Mouse (Mus musculus): ENCODE measurements at regions not wholly inside any gene's neighbourhood (a gene's known extent, or its start where the extent isn't known, plus 50 kb on each side); places are given as distances from the start of the nearest gene placed in this dataset.

DNA sequence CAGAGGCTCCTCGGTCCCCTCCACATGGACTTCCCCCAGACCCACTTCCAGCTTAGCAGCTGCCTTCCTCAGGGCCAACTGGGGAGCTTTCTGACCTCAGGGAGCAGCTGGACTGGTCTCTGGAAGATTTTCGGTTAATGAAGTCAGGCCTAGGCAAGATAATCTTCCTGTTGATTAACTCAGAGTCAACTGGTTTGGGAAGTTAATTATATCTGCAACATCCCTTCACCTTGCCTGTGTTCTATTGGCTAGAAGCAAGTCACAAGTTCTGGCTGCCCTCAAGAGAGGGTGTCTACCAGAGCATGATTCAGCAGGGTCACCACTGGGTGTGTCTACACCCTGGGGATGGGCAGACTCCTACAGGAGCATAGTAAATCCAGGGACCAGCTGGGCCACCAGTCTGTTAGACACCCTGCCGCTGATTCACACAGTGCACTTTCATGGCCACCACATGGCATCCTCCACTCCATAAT is 53.9 kb upstream of the Maml3 start:
- DNase-seq (ENCODE audit: low spot score in 2 of 2), result no peak

DNA sequence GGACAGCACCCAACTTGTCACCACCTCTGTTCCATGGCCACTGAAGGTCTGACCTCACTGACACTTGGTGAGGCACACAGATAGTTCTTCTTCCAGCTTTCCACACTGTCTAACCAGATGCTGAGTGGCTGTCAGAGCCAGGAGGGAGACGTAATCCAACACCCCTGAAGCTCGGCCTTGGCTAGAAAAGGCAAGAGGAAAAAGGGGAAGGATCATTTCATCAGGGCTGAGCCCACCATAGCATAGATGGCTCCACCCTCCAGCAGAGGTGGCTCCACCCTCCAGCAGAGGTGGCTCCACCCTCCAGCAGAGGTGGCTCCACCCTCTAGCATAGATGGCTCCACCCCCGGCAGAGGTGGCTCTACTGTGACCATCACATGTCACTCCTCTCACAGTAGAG is 56.8 kb upstream of the Maml3 start:
- DNase-seq (ENCODE audit: low spot score in 2 of 2), result no peak

DNA sequence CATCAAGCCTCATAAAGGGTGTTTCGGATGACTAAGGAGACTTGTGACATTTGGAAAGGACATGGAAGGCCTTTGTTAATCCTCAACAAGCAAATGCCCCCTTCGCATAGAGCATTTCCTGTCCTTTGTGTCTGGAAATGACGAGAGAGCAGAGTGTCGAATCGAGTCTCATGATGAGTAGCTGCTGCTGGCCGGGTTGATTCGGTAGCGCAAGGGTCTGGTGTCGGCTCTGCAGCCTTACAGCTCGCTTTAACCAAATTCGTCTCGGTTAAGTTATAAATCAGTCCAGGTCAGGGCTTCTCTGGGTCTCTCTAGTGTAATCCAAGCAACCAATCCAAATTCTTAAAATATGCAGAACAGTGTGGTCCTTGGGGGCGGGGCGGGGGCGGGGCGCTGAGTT is 59.1 kb upstream of the Maml3 start:
- DNase-seq (ENCODE audit: low spot score in 2 of 2), result no peak

DNA sequence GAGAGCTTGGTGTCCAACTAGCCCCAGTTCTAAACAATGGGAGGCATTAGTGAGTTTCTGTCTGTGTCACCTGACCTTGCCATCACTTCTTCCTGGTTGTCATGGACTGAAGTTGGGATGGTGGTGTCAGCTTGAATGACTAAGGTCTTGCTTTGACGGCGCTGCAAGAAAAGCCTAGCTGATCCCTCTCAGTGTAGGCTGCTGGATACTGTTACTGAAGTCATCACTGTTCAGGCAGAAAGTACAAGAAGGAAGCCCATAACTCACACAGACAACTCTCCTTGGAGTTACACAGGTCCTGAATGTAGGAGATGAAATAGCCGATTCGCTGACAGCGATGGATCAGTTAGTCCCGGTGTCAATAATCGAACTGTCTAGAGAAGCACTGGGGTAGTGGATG is 62.5 kb upstream of the Maml3 start:
- DNase-seq (ENCODE audit: low spot score in 2 of 2), result no peak

DNA sequence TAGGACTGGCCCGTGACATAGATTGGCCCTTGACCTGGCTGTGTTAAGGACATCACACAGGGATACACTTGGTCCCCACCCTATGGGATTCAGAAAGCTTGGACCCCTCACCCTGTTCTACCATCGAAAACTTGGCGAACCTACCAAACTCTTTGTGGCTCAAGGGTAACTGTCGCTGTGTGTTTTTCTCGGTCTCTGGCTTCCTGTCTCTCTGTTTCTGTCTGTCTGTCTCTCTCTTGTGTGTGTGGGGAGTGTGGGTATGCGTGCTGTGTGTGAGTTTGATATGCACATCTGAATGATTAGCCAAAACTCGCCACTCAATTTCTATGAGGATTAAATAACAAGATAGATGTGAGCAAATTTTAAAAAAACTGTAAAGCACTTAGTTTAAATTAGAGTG is 66.0 kb upstream of the Maml3 start:
- DNase-seq (ENCODE audit: low spot score in 2 of 2), result no peak

DNA sequence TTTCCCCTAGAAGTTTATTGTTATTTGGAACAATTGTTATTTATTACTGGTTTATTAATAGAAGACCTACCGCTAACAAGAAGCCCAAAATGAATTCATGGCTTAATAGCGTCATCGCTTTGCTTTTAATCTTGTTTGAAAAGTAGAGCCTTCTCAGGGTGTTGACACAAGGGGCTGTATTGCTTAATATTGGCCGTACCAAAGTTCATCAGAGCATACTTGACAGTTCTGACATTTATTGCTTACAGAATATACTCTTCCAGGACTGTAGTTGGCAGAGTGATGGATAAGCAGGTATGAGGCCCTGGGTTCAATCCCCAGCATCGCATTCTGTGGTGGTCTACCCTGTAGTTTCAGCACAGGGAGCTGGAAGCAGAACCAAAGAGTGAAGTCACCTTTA is 66.4 kb upstream of the Maml3 start:
- DNase-seq (ENCODE audit: low spot score in 2 of 2), result no peak

DNA sequence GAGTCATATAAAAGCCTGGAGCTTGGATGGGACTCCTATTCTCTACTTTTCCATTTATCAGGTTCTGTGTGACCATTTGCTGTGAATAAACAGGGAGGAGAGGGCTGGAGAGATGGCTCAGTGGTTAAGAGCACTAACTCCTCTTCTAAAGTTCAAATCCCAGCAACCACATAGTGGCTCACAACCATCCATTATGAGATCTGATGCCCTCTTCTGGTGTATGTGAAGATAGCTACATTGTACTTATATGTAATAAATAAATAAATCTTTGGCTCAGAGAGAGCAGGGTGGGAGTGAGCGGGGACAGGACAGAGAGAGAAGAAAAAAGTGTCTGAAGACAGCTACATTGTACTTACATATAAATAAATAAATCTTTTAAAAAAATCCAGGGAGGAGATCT is 68.6 kb upstream of the Maml3 start:
- DNase-seq (ENCODE audit: low spot score in 2 of 2), result no peak

DNA sequence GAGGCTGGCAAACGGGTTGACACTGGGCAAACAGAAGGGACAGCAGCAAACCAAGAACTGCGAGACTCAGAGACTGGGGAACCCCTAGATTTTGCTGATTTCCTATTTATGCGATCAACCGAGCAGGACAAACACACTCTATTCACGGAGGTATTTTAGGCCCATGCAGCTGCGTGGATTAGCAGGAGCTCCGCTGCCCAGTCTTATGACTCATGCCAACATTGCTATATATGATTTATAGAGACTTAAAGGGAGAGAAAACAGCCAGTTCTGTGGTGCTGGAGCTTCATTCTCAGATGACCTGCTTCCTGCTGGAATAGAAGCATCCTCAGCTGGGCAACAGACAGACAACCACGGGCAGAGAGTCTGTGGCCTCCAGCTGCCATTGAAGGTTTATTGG is 71.2 kb upstream of the Maml3 start:
- no peak for DNase-seq (ENCODE audit: low spot score in 2 of 2)

DNA sequence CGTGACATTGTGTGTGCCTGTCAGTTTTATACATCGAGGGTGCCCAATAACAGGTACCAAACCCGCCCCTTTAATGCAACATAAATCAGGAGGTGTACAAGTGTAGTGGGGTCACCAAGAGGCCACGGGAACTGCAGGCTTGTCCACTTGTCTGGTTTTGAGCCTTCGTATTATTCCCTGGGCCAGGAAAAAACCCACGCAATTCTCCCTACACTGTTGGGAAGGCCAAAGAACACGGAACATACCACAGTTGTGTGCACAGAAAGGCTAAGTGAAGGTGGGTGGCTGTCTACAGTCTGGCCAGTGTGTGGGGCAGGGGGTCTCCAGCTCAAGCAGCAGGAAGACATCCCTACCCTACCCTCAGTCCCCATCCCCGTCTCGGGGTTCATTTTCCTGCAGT is 74.0 kb upstream of the Maml3 start:
- no peak for DNase-seq (ENCODE audit: low spot score in 2 of 2)

DNA sequence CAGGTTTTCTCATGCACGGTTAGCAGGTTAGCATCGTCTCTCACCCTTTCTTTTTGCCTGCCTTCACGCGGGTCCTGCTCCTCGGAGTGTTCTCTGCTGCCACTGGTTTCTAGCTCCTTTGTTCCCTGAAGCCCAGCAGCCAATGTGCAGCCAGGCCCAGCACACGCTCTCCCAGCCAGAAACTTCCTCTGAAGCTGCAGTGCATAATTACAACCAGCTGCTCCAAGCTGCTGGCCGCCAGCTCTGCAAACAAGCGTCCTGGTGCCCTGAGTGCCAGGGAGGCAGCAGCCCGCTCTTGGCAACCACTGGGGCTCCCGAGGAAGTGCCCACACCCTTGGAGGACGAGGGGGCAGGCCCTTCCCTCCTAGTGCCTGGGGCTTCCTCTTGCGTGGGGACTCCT is 74.8 kb upstream of the Maml3 start:
- peak in 1 of 2 experiments; percentile 48 for DNase-seq (ENCODE audit: low spot score in 2 of 2)

DNA sequence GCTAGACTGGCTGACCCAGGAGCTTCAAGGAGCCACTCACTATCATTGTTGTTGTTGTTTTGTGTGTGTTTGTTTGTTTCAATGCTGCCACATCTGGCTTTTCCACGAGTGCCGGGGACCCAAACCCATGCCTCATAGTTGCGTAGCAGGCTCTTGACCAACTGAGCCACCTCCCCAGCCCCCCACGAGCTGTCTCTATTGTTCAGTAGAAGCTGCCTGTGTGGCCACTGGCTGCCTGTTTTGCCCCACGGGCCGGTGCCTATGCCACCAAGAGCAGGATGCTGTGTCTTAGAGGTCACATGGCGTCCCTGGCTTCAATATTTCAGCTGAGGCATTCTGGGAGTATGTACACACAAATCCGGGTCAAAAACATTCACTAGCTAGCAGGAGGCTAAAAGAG is 75.4 kb upstream of the Maml3 start:
- DNase-seq (ENCODE audit: low spot score in 2 of 2), result no peak

DNA sequence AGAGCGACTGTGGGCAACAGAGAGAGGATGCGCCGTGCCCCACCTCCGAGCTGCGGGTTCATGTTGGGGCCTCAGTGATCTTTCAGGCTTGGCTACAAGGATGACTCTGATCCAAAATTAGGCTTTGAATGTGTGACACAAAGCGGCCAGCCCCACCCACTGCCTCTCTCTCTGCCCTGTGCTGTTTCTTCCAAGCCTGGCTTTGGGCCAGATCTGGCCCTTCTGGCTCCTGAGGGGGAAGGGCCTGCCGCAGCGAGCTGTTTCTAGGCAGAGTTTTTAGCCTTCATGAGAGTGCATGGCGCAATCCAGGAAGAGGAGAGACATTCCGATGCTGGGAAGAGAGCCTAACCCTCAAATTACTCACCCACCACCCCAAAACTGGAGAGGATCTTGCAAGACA is 75.9 kb upstream of the Maml3 start:
- peak; percentile 56 to 82 for DNase-seq (ENCODE audit: low spot score in 2 of 2)

DNA sequence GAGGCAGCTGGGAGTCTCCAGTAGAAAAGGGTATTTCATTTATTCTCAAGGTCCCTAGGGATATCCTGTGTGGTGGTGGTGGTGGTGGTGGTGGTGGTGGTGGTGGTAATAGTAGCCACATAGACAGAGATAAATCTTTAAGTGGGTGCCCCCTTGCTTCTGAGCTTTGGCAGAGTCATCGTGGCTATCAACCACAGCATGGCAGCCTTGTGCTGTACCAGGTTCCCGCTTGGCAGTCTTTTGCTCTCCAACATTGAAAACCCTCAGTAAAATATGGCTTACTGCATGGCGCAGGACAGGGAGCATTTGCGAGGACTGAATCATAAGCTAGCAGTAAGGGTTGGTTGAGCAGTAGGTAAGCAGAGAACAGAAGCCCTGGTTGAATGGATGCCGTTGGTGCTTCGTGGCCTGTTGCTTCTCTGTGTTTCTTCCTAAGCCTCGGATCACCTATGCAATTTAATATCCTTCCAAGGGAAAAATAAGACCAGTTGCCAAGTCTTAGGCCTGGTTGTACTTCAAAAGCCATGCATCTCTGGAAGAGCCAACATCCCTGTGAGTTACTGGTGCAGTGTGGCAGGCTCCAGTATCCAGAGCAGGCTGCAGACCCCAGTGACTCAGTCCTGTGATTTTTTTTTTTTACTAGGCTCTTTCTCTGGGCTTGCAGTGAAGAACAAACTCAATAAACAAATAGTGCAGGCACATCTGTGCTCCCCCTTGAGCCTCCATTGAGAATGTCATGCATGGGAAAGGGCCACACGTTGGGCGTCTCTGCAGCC is 76.6 kb upstream of the Maml3 start:
- DNase-seq (ENCODE audit: low spot score in 2 of 2), result no peak

DNA sequence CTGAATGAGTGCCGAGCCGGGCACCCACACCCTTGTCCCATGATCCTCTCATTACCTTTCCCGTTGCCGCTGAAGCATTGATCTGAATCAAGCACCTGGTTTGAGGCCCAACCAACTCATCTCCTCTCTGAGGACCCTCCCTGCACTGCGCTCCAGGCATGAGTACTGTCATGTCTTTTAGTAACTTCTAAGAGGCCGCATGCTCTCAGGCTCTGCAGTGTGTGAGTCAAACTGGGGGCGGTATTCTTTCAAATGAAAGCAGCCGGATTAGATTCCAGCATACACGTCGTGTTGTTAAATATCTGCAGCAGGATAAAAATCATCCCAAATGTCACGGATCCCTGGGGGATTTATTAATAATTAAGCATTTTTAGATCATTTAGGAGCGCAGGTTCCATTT is 79.4 kb upstream of the Maml3 start:
- DNase-seq (ENCODE audit: low spot score in 2 of 2), result no peak

DNA sequence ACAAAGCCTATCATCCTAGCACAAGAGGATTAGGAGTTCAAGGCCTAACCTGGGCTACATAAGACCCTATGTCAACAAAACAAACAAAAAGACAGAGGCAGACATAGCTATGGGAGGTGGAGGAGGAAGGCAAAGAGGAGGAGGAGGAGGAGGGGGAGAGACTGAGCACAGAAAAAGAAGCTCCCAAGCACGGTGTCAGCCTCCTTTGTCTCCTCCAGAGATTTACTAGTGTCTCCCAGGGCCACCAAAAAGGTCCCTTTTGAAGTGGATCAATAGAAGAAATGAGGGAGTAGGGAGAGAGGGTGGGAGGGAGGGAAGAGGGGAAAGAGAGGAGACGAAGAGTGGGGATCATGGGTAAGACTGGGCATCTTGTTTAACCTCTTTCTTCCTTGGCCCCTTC is 80.5 kb upstream of the Maml3 start:
- DNase-seq (ENCODE audit: low spot score in 2 of 2), result no peak

DNA sequence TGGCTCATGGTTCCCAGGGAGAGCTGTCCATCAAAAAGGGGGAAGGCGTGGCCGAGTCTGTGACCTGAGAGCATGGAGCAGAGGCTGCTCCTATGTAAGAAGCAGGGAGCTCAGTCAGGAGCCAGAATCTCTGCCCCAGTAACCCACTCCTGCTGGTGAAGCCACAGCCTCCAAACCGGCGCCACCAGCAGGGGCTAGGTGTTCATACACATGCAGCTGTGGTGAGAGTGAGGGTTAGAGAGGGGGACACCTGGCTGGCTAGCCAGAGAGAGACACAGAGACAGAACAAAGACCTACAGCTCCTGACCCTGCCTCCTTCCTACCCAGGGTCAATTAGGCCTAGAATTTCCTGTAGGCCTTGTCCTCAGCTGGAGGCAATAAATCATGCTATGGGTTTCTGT is 80.7 kb upstream of the Foxo1 start:
- DNase-seq (ENCODE audit: low spot score in 2 of 2), result no peak

DNA sequence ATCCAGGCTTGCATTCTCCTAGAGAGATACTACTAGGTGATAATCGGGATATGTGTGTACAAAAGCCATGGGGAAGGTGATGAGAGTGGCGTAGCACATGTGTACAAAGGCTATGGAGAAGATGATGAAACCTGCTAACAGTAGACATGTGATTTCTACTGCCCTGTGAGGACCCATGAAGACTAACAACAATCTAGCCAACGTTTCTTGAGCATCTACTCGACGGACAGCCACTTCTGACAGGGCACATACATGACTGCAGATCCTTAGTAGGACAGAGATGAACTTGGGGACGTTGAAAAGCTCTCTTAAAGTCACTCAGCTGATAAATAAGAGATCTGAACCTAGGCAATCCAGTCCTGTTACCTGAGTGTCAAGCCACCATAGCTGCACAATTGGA is 79.8 kb upstream of the Foxo1 start:
- DNase-seq (ENCODE audit: low spot score in 2 of 2), result no peak

DNA sequence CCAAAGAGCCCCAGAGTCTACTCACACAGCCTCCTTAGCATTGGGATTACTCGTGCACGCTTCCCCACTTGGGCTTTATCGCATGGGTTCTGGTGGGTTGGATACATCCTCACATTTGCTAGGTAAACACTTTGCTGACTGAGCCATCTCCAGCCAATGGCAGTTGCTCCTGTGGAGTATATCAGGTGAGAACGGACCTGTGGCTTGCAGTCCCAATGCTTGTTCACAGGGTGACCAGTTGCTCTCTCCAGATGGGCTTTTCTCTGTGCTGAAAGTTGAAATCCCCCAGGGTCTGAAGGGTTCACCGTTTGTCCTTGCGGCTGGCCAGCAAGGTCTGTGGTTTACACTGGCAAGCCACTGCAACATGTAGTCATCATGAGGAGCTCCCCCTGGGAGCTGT is 79.1 kb upstream of the Foxo1 start:
- DNase-seq (ENCODE audit: low spot score in 2 of 2), result no peak

DNA sequence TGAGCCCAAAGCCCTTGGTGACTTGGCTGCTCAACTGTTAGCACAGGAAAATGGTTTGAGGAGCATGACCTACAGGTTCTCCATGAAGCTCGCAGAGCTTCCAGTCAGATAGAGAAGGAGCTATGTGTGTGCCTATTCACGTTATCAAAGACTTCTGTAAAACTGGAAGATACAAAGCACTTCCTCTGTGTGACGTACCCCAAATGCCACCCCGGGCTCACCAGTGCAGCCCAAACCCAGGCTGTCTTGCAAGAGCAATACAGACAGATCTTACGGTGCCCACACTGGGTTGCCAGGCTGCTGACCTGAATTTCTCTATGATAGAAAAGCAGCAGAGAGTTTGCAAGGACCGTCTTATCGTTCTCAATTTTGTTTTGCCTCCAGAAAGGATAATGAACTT is 78.1 kb upstream of the Foxo1 start:
- no peak for DNase-seq (ENCODE audit: low spot score in 2 of 2)

DNA sequence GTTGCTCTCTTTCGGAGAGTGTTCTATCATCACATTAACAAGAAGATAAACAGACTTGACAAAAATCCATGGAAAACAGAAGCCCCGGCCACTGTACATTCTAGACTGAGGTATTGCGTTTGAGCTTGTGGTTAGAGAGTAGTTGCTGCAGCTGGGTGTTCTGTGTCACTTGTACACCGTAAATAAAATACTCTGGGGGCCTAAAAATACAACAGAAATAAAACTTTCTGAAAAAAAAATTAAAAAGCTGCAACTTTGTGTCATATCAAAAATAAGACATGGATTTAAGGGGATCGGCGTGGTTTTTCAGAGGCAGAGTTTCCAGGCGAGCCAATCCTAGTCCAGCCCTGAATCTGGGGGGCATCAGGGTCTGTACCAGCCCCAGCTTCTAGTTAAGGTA is 75.1 kb upstream of the Foxo1 start:
- DNase-seq (ENCODE audit: low spot score in 2 of 2), result no peak

DNA sequence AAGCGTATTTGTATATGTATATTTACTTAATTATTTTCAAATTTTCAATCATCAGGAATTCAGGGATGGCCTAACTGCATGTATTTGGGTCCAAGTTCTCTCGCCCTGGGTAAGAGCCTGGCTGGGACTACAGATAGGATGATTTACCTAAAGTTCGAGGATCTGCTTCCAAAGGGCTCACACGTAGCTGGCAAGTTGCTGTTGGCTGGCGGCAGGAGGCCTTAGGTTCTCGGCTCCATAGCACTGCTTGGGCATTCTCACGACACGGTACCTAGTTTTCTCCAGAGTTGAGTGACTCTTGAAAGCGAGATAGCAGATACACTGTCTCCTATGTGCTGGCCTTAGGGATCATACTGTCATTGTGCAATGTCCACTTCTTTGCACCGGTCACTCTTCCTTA is 73.9 kb upstream of the Foxo1 start:
- no peak for DNase-seq (ENCODE audit: low spot score in 2 of 2)

DNA sequence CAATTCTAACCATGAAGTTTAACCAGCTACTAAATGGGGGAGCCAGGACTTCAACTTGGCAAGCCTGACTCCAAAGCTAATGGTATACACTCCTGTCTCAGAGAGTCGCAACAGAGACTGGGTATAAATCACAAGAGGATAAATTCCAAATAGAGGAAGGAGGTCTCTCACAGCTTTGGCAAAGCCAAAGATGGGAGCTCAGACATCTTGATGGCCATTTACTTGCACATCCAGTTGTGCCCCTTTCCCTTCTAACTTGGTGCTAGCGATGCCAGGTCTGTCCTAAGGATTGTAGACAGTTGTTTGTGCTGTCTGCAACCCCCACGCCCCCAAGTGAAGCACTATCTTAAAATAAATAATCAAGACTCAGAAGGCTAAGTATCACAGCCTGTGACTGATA is 72.7 kb upstream of the Foxo1 start:
- DNase-seq (ENCODE audit: low spot score in 2 of 2), result no peak

DNA sequence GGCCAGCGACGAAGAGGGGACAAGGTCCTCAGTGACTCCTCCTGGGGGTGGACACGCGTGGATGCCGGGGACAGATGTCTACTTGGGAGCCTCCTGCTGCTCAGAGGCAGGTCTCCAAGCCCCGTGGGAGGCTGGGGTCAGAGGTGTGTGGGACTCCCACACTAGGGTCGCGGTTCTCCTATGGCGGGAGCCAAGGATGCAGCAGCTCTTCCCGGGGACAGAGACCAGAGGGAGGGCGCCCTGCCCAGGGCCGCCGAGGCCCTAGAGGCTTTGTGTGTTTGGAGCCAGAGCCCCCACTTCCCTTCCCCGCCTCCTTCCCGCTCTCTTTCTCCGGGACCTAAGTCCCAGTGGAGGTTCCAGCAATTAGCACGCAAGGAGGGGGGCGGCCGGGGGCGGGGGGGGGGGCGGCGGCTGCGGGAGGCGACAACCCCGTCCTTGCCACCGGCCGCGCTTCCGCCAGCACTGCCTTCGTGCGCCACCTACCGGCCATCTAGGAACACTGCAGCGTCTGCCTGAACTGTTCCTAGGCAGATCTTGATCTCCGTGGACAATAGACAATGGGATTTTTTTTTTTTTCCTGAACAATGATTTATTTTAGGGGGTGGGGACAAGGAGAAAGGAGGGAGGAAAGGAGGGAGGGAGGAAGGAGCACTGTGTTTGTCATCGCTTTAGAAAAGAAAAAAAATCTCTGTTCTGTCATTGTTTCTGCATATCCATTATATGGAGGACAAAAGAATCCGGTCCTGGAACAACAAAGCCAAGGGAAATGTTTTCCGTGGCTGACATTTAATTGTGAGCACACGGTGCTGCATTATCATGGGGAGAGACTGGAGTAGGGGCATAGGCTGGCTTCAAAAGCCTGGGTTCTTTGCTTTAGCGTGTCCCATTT is 71.8 kb upstream of the Foxo1 start:
- DNase-seq (ENCODE audit: low spot score in 2 of 2), result peak; percentile 65 to 70

All from urinary bladder, postnatal 36 days (tissue).